29 mouse cellular contexts compared by ENCODE assay signal in the genomic region with DNA sequence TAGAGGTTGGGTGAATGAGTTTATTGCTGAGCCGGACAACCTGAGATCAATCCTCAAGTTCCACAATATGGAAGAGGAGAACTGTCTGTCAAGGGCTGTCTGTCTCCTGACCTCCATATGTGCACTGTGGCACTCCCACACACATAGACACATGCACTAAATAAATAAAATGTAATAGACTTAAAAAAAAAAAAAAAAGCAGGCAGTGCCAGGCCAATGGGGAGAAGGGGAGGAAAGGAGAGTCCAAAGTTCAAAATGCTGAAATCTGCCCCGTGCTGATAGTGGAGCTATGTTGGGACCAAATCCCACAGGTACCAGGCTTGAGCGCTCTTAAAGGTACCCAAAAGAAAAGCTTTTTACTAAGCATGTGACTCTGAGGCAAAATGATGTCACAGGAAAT. TPM values are rescaled to one million over a fixed set of nuclear protein-coding genes. Genes with fewer than 3 reads are reported as not detected.
DNase-seq lines count a peak whose midpoint lies in the region; ATAC-seq and TF ChIP-seq lines count a peak whose summit lies in the region.
"Had no signal": no experiment of that assay in that cellular context is flagged by ENCODE, and none has a peak within 500 bp of the region (broad histone marks: within the 10 kb centered on the region; RNA-seq: fewer than 3 reads in every experiment).

No protein-coding gene starts in this region.

- H3K27ac ChIP-seq in kidney, adult 2 months (ENCODE audit: insufficient read depth, low read depth, low read length): no peak overlapping the region
- H3K27ac ChIP-seq in liver, embryonic 14.5 days: no peak overlapping the region
- H3K27ac ChIP-seq in stomach, embryonic 15.5 days: peak overlapping the region; percentile 45; the same call in 1 of the 2 replicates
- H3K27ac ChIP-seq: embryonic facial prominence, embryonic 12.5 days; heart, embryonic 10.5 days; heart, embryonic 15.5 days; hindbrain, embryonic 12.5 days; hindbrain, postnatal 0 days; kidney, postnatal 0 days; limb, embryonic 12.5 days; midbrain, embryonic 10.5 days; midbrain, embryonic 15.5 days; neural tube, embryonic 15.5 days had no signal

- no peak overlapping the region for H3K4me3 ChIP-seq in kidney, adult 2 months (ENCODE audit: insufficient read depth, low read depth, low read length)
- H3K4me3 ChIP-seq in liver, embryonic 14.5 days (ENCODE audit: insufficient read depth in 1 of 2, low read depth in 2 of 2, low read length in 2 of 2): no peak overlapping the region
- H3K4me3 ChIP-seq in stomach, embryonic 15.5 days (replicated peaks): no peak overlapping the region
- H3K4me3 ChIP-seq: embryonic facial prominence, embryonic 12.5 days; heart, embryonic 10.5 days; heart, embryonic 15.5 days; hindbrain, embryonic 12.5 days; limb, embryonic 12.5 days; midbrain, embryonic 10.5 days; midbrain, embryonic 15.5 days; neural tube, embryonic 15.5 days had no signal

- no peak overlapping the region for H3K4me2 ChIP-seq in liver, embryonic 14.5 days (ENCODE audit: low read depth)
- no peak overlapping the region for H3K4me2 ChIP-seq in stomach, embryonic 15.5 days
- H3K4me2 ChIP-seq: embryonic facial prominence, embryonic 12.5 days; heart, embryonic 15.5 days; hindbrain, embryonic 12.5 days; limb, embryonic 12.5 days; midbrain, embryonic 15.5 days; neural tube, embryonic 15.5 days had no signal

- peak; percentile 53 for DNase-seq in kidney, adult 2 months
- no peak for DNase-seq in kidney, postnatal 25 days
- DNase-seq in liver, embryonic 14.5 days (ENCODE audit: low read depth in 3 of 3, low spot score in 3 of 3): no peak
- DNase-seq in liver: no peak
- no peak for DNase-seq in ovary, postnatal 10 days (ENCODE audit: low spot score)
- DNase-seq in embryo, embryonic 10.5 days (ENCODE audit: low spot score): no peak
- DNase-seq: adrenal gland, adult 8-10 months; cerebellum, postnatal 36 days; embryo, embryonic 11 days; gastrocnemius, postnatal 14 days; kidney, adult 11 months; lung, adult 2 months; lung, postnatal 10 days; spleen, adult 18-20 months; thymus, postnatal 14 days had no signal

- 67% methylated on average over 3 of the region's 3 CpGs for WGBS in kidney, adult 2 months
- 59% methylated on average over 3 of the region's 3 CpGs for WGBS in liver, embryonic 14.5 days (ENCODE audit: insufficient replicate concordance)
- WGBS in stomach, embryonic 15.5 days: 72% methylated on average over 3 of the region's 3 CpGs

- no peak for TF ChIP-seq POLR2A in kidney, adult 2 months (IDR thresholded peaks at IDR 0.05; ENCODE audit: low read depth, low read length)

- H3K4me1 ChIP-seq in kidney, adult 2 months (ENCODE audit: control insufficient read depth, insufficient read depth, low read length): peaks cover 6% of the 10 kb centered on the region; the same call in 1 of the 2 replicates
- H3K4me1 ChIP-seq in liver, embryonic 14.5 days (replicated peaks; ENCODE audit: control insufficient read depth in 2 of 2, insufficient read depth in 2 of 2, low read length in 1 of 2): peaks cover 0 to 6% of the 10 kb centered on the region in 2 experiments; a peak in 1 of 4 replicates
- H3K4me1 ChIP-seq in stomach, embryonic 15.5 days: peaks cover 21% of the 10 kb centered on the region; the same call in 1 of the 2 replicates

- no peak overlapping the region for H3K9ac ChIP-seq in liver, embryonic 14.5 days (replicated peaks)
- H3K9ac ChIP-seq in stomach, embryonic 15.5 days: no peak overlapping the region
- H3K9ac ChIP-seq: embryonic facial prominence, embryonic 12.5 days; heart, embryonic 15.5 days; hindbrain, embryonic 12.5 days; limb, embryonic 12.5 days; midbrain, embryonic 15.5 days; neural tube, embryonic 15.5 days had no signal

- H3K9me3 ChIP-seq in liver, embryonic 14.5 days (ENCODE audit: control insufficient read depth, low read length): no peaks in the 10 kb centered on the region
- H3K9me3 ChIP-seq in stomach, embryonic 15.5 days: no peaks in the 10 kb centered on the region
- H3K9me3 ChIP-seq: embryonic facial prominence, embryonic 12.5 days; G1E; heart, embryonic 10.5 days; heart, embryonic 15.5 days; hindbrain, embryonic 12.5 days; limb, embryonic 12.5 days; midbrain, embryonic 10.5 days; midbrain, embryonic 15.5 days; neural tube, embryonic 15.5 days had no signal

- TF ChIP-seq CTCF in kidney, adult 2 months (conservative IDR thresholded peaks at IDR 0.05; ENCODE audit: insufficient read depth, insufficient read length, low read depth, low read length): no peak
- TF ChIP-seq CTCF in liver, embryonic 14.5 days (IDR thresholded peaks at IDR 0.05; ENCODE audit: low read depth): no peak

- H3K36me3 ChIP-seq in kidney, adult 2 months (ENCODE audit: control insufficient read depth, insufficient read depth, low read length): no peaks in the 10 kb centered on the region
- no peaks in the 10 kb centered on the region for H3K36me3 ChIP-seq in liver, embryonic 14.5 days (replicated peaks; ENCODE audit: control insufficient read depth, insufficient read depth, low read depth)
- no peaks in the 10 kb centered on the region for H3K36me3 ChIP-seq in stomach, embryonic 15.5 days
- H3K36me3 ChIP-seq: embryonic facial prominence, embryonic 12.5 days; G1E; heart, embryonic 10.5 days; heart, embryonic 15.5 days; hindbrain, embryonic 12.5 days; limb, embryonic 12.5 days; midbrain, embryonic 10.5 days; midbrain, embryonic 15.5 days; neural tube, embryonic 15.5 days had no signal

- TF ChIP-seq EP300 in liver, embryonic 14.5 days (IDR thresholded peaks at IDR 0.05; ENCODE audit: low read depth): no peak

- ATAC-seq in liver, embryonic 14.5 days (ENCODE audit: insufficient read depth): peak; percentile 55; the same call in 1 of the 2 replicates
- ATAC-seq in stomach, embryonic 15.5 days (ENCODE audit: insufficient read depth, low FRiP score, low read depth): peak; percentile 53; the same call in 1 of the 2 replicates
- ATAC-seq: forebrain, embryonic 14.5 days; hindbrain, postnatal 0 days; midbrain, embryonic 15.5 days had no signal

- H3K27me3 ChIP-seq in kidney, adult 2 months (replicated peaks; ENCODE audit: control insufficient read depth, insufficient read depth, low read length): no peaks in the 10 kb centered on the region
- H3K27me3 ChIP-seq in liver, embryonic 14.5 days (ENCODE audit: control insufficient read depth, insufficient read depth, low read length): peaks cover 30% of the 10 kb centered on the region
- H3K27me3 ChIP-seq in stomach, embryonic 15.5 days (replicated peaks): peaks cover 32% of the 10 kb centered on the region

RNA-seq across cellular contexts. Expression of gene Adora1, which starts 2.2 kb away (rescaled TPM):
- polyA plus RNA-seq in kidney, adult 2 months (2012; rRNA removed): 13.5 and 16.6 TPM in 2 replicates
- 0.13 and 0.19 TPM in 2 replicates for polyA plus RNA-seq in liver, embryonic 14.5 days (2012; rRNA removed)
- polyA plus RNA-seq in liver, embryonic 14.5 days (2014; fragmentation: Nextera tagmentation; extraction: Ambion mirVana): 0.06 and 0.10 TPM in 2 replicates
- polyA plus RNA-seq in stomach, embryonic 15.5 days (2015; fragmentation: Nextera tagmentation; extraction: Ambion mirVana): 11.8 and 13.8 TPM in 2 replicates
- polyA plus RNA-seq: G1E had no signal

RNA-seq across cellular contexts. Expression of gene Mybph, which starts 44.2 kb away (rescaled TPM):
- polyA plus RNA-seq in kidney, adult 2 months (2012; rRNA removed): 0.12 and 0.89 TPM in 2 replicates
- polyA plus RNA-seq in liver, embryonic 14.5 days (2012; rRNA removed): 0.02 and 0.03 TPM in 2 replicates
- not detected in 2 replicates for polyA plus RNA-seq in liver, embryonic 14.5 days (2014; fragmentation: Nextera tagmentation; extraction: Ambion mirVana)
- polyA plus RNA-seq in stomach, embryonic 15.5 days (2015; fragmentation: Nextera tagmentation; extraction: Ambion mirVana): 0.30 and 1.3 TPM in 2 replicates
- polyA plus RNA-seq: G1E; urinary bladder, adult 2 months had no signal

RNA-seq across cellular contexts. Expression of gene Myog, which starts 52.4 kb away (rescaled TPM):
- polyA plus RNA-seq in kidney, adult 2 months (2012; rRNA removed): 0.09 TPM in 1 of 2 replicates, not detected in the other
- 0.06 and 0.09 TPM in 2 replicates for polyA plus RNA-seq in liver, embryonic 14.5 days (2012; rRNA removed)
- not detected in 2 replicates for polyA plus RNA-seq in liver, embryonic 14.5 days (2014; fragmentation: Nextera tagmentation; extraction: Ambion mirVana)
- 1.3 and 4.3 TPM in 2 replicates for polyA plus RNA-seq in stomach, embryonic 15.5 days (2015; fragmentation: Nextera tagmentation; extraction: Ambion mirVana)
- polyA plus RNA-seq: forebrain, embryonic 14.5 days; G1E; hindbrain, postnatal 0 days; urinary bladder, adult 2 months had no signal

RNA-seq across cellular contexts. Expression of gene Chil1, which starts 55.5 kb away (rescaled TPM):
- 0.56 TPM in 2 replicates for polyA plus RNA-seq in kidney, adult 2 months (2012; rRNA removed)
- 1.3 TPM in 2 replicates for polyA plus RNA-seq in liver, embryonic 14.5 days (2012; rRNA removed)
- polyA plus RNA-seq in liver, embryonic 14.5 days (2014; fragmentation: Nextera tagmentation; extraction: Ambion mirVana): 2.7 and 3.7 TPM in 2 replicates
- polyA plus RNA-seq in stomach, embryonic 15.5 days (2015; fragmentation: Nextera tagmentation; extraction: Ambion mirVana): 2.6 and 2.9 TPM in 2 replicates
- polyA plus RNA-seq: G1E had no signal

Comparison
In these comparisons a context has a peak if more than half of its experiments do, and no peak if none do; other contexts are left out.
1. RNA of gene Adora1, which starts 2.2 kb away (polyA plus RNA-seq): 13.5 to 16.6 TPM in kidney, adult 2 months and 11.8 to 13.8 TPM in stomach, embryonic 15.5 days; 0.06 to 0.19 TPM in liver, embryonic 14.5 days; every median in the first group is over 10 times any median in the second.